Mouse (Mus musculus) urinary bladder, adult 18-20 months (tissue): ENCODE measurements around the gene Olfr372.
"Not testable (repeated sequence)": the region's sequence is repeated elsewhere in the genome, so short reads cannot be mapped to it uniquely, and the experiment has no call there.

ENCODE experiments used
- DNase-seq, 2 experiments: peaks; one replicate each; pipeline ENCODE4 v3.0.0; 2022; ENCODE audit warnings: low spot score in 2 of 2, mixed read lengths in 2 of 2

Gene Olfr372

DNA sequence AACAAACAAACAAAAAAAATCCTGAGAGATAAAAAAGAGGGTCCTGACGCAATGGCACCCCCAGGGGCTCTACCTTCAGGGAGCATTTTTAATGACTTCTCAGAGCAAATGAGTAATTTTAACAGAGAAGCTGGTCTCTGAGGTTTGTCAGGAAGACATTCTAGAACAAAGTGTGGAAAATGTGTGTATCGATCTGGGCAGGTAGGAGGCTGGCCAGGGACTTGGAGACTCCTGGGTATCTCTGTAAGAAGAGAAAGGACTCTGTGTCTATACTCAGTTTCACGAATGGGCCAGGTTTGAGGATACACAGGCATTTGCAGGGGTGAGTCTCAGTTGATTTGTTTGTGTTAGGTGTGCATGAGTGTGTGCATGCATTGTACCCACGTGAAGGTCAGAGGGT is at the start of gene Olfr372:
TSS of gene Olfr372 (plus strand) at position 301 of the 400 bp plus-strand sequence.
- DNase-seq = not testable (repeated sequence)

DNA sequence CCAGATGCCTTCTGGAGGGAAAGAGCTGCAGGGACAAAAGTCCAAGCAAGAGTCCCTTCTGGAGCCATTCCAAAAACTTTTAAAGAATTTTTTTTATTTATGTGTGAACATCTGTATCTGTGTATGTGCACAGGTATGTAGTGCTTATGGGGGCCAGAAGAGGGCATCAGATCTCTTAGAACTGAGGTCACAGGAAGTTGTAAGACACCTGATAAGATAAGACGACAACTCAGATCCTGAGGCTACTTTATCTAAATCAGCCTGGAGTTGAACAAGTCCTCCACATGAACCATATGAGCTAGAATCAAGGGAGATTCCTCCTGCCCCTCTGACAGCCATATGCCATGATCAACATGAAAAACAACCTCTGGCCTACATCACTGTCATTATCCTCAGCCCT is 41.6 kb upstream of the Olfr372 start:
- DNase-seq = no peak

- no peak for DNase-seq
These were observed 40.8 kb upstream of the Olfr372 start for GRCm38 (mm10) chr8:72000223-72000622.

DNA sequence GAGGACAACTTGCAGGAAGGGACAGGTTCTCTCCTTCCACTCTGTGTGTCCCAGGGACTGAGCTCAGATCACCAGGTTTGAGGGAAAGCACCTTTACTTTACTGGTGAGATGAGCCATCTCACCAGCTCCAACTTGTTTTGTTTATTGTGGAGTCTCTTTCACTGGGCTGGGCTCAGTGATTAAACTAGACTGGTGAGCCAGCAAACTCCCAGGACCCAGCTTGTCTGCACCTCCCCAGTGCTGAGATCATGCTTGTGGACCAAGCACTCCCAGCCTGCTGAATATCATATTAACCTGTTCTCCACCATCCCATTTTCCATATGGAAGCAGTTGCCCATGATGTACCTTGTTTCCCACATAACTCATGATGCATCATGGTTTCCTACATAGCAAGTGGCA is 38.1 kb upstream of the Olfr372 start:
- peak in 1 of 2 experiments; percentile 50 for DNase-seq

DNA sequence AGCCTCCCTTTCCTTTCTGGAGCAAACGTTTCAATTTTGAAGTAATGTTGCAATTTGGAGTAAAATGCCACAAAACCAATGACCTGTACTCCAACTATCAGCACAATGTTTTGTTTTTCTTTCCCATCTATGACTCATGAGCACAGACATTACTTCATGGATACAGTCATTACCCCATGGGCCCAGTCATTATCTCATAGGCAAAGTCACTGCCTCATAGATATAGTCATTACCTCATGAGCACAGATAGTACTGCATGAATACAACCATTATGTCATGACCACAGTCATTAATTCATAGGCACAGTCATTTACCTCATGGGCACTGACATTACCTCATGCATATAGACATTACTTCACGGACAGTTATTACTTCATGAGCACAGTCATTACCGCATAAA is 35.1 kb upstream of the Olfr372 start:
- no peak for DNase-seq

- DNase-seq = no peak
These were observed 34.3 kb upstream of the Olfr372 start for GRCm38 (mm10) chr8:72006763-72007162.

DNA sequence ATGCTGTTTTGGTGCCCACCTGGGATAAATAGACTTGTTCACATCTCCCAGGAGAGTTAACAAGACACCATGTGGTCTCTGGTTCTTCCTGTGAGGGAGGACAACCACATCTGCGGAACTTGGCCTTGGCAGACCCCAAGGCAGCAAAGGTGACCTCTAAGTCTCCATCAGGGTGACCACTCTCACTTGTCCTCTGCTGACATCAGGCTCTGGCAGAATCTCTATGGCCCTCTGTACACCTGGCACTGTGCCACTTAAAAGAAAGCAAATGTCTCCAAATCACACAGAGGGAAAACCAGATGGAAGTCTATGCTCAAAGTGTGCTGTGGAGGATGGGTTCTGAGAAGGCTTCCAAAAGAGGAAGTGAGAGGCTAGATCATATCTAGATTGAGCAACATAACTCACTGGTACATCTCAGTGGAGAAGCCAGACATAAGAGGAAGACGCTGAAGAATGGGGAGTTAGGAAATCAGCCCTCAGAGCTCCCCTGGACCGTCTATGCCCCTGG is 32.8 kb upstream of the Olfr372 start:
- DNase-seq = no peak

DNA sequence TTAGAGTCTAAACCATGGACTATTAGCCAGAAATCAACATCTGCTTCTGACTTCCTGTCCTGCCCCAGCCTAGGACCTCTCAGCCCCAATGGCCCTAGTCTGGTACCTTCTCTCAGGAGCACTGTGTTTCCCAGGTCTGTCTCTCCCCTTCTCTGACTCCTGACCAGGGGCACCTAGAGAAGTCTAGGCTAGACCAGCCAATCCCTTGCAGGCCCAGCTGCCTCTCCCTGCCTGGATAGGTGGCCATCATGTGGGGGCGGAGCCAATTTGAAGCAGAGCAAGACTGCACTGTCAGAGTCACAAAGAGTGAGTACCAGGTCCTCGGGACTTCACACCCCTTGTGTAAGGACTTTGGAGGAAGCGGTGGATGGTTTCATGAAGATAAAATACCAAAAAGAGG is 31.5 kb upstream of the Olfr372 start, which contains the start of gene Cyp4f18:
TSS of gene Cyp4f18 (minus strand) at position 154 of the 400 bp plus-strand sequence.
- no peak for DNase-seq

GRCm38 (mm10) chr8:72013506-72014228 is 27.4 kb upstream of the Olfr372 start:
- DNase-seq = not testable (repeated sequence)

GRCm38 (mm10) chr8:72017339-72017738 is 23.7 kb upstream of the Olfr372 start:
- DNase-seq = not testable (repeated sequence)

GRCm38 (mm10) chr8:72018141-72018540 is 22.9 kb upstream of the Olfr372 start:
- DNase-seq = no peak

GRCm38 (mm10) chr8:72019022-72019421 is 22.0 kb upstream of the Olfr372 start:
- not testable (repeated sequence) for DNase-seq

- no peak for DNase-seq
These were observed 21.2 kb upstream of the Olfr372 start for GRCm38 (mm10) chr8:72019816-72020215.

GRCm38 (mm10) chr8:72024886-72025285 is 16.1 kb upstream of the Olfr372 start:
- DNase-seq = not testable (repeated sequence)

GRCm38 (mm10) chr8:72032926-72033325 is 8.1 kb upstream of the Olfr372 start:
- DNase-seq = peak in 1 of 2 experiments; percentile 30

- no peak for DNase-seq
These were observed 1.5 kb downstream of the Olfr372 start for GRCm38 (mm10) chr8:72042493-72042892.

DNA sequence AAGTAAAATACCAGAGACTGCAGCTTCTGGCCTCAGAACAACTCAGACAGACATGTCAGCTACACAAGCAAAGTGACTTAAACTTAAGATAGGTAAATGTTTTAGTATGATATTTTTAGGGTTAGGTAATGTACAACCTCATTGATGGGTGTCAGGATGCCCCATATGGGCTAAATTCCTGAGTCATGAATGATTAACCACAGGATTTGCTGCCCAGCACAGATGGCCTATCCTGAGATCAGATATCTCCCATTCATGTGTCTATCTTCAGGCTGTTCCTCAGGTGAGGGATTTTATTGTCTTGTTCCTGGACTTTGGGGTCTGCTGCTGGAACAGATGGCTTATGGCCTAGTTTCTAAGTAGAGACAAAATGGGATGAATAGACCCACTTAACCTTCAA is 13.6 kb downstream of the Olfr372 start:
- not testable (repeated sequence) for DNase-seq

GRCm38 (mm10) chr8:72057643-72058042 is 16.6 kb downstream of the Olfr372 start:
- not testable (repeated sequence) for DNase-seq

DNA sequence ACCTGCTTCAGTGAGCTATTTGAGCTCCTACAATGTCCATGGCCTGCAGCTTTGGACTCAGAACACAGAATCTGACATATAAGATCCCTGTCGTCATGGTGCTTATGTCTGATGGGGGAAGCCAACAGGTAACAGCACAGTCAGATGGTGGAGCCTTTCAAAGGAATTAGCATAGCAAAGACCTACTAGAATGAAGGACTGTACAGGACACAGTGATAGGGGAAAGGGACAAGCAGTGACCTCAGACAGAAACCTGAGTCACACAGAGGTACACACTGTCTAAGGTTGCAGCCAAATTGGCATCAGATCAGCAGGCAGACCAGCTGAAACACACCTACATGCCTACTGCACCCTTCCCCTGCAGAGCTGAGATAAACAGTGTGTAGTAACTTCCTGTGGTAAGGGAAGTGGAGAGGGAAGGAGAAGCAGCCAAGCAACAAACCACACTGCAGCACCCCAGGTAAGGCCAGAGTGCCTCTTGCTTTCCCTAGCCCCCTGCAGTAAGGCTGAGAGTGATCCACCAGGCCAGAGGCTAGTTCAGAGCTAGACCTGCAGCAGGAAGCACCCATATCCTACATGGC is 25.9 kb downstream of the Olfr372 start:
- not testable (repeated sequence) for DNase-seq

DNA sequence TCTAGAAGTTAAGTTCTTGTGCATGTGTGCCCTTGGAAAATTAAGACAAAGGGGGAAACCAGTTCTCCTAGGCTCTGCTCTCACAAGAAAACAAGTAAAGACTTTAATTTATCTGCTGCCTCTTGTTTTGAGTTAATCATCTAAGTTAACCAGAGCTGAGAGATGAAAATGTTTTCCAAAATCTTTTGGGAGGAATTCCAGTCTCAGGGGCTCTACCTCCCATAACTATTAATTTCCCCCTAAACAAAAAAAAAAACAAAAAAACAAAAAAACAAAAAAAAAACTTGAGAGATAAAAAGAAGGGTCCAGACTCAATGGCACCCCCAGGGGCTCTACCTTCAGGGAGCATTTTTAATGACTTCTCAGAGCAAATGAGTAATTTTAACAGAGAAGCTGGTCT is 41.9 kb downstream of the Olfr372 start, which contains the start of gene Olfr373:
TSS of gene Olfr373 (plus strand) at position 301 of the 400 bp plus-strand sequence.
- DNase-seq = not testable (repeated sequence)

- DNase-seq = no peak
These were observed 43.7 kb downstream of the Olfr372 start for GRCm38 (mm10) chr8:72084744-72085143.

DNA sequence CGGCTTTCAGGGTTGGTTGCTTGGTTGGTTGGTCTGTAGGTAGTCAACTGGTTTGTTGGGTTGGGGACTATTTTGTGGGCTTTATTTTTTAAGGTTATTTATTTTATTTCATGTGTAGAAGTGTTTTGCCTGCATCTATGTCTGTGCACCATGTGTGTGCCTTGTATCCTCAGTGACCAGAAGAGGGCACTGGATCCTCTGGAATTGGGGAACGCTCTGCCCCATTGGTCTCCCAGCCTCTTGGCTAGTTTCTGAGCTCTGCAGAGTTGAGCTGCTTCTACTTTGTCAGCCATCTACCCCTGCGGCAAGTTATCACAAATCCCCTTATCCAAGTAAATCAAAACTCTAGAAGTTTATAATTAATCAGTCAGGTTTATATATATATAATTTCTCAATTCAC is 46.6 kb downstream of the Olfr372 start:
- DNase-seq = not testable (repeated sequence)

GRCm38 (mm10) chr8:72096721-72097120 is 55.7 kb downstream of the Olfr372 start:
- not testable (repeated sequence) for DNase-seq
